Mouse (Mus musculus) left cerebral cortex, adult 18-20 months (tissue): Measurements from ENCODE around the gene Phc3. TPM values are rescaled to one million over a fixed set of nuclear protein-coding genes. Genes with fewer than 3 reads are reported as not detected.

Experiments used
- DNase-seq, 2 experiments: peaks; one replicate each; pipeline ENCODE4 v3.0.0; 2021 to 2022; ENCODE audit warnings: low spot score in 2 of 2, mixed read lengths in 1 of 2
- long read RNA-seq, 2 experiments: library from polyadenylated mRNA; stranded (forward); transcript quantifications; one replicate each; pipeline ENCODE4 v2.0.0; 2021
- total RNA-seq, 2 experiments: library from RNA; stranded (reverse); gene quantifications; 2 replicates each; pipeline ENCODE4 v1.2.3; 2021

Gene Phc3
- 10 to 100 TPM; 36.5 to 37.4 TPM for total RNA-seq
- long read RNA-seq, experiment 1, partial matches to known transcripts, result 0 of 6 reads
- long read RNA-seq, experiment 1, other reads (novel, unspliced or antisense), result 6 of 6 reads
- long read RNA-seq, experiment 2, partial matches to known transcripts, result 0 of 4 reads
- long read RNA-seq, experiment 2, other reads (novel, unspliced or antisense), result 3 of 4 reads

DNA sequence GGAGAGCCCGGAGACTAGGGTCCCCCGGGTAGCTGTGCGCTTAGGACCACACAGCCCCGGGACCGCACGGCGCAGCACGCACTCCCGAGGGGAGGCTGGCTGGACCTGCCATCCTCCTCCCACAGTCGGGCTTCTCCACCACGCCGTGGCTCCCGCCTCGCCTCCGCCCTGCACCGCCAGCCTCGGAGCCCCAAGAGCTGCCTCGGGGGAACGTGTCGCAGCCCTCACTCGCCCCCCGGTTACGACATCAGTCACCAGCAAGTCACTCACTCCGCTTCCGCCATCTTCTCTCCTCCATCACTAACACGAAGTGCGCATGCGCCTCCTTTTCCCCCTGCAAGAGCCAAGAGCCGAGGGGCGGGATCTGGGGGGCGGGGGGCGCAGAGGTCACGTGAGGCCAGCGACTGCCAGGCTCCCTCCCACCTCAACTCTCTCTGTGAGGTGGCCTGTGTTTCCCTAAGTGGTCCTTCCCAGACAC lies at the start of gene Phc3:
TSS of gene Phc3 (minus strand) at position 312 of the 478 bp plus-strand sequence.
- peak; percentile 90 to 94 for DNase-seq

GRCm38 (mm10) chr3:31017652-31018051 lies 48.4 kb upstream of the Phc3 start:
- no peak for DNase-seq

DNA sequence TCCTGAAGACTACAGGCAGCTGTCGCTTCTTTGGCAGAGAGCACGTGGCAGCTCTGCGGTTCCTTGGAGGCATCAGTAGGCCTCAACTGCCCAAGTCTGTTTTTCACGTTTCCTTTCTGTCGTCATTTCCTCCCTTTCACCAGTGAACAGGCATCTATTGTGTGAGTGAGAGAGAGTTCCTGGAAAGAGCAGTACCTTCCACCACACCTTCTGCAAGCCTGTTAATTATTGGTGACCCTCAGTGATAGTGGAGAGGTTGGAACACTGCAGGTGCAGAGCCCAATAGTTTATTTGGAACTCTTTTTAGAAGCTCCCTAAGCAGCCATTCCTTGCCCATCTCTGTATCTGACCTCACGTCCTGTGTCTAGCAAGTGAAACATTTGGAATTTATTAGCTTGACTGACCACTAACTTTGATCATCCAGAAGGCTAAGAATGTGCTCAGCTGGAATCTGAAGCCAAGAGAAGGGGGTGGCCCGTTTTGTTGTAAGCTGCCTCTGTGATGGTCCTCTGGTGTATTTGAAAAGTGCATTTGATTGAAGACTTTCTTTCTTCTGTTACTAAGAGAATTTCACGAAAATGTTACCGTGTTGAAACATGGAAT lies 47.5 kb upstream of the Phc3 start:
- DNase-seq, result no peak

- no peak for DNase-seq
Measured at GRCm38 (mm10) chr3:31015682-31016443, 46.6 kb upstream of the Phc3 start.

DNA sequence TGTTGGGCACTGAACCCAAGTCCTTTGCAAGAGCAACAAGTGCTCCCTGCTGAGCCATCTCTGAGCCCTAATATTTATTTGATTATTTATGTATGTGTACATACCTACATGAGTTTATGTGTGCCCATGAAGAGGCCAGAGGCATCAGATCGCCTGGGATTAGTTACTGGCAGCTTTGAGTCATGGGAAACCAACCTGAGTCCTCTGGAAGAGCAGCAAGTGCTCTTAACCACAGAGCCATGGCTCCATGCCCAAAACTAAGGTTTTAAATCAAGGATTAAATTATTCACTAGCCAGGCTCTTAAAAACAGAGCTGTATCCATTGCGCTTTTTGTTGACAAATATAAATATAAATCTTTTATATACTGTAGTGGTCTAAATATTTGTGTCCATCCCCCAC lies 45.2 kb upstream of the Phc3 start:
- DNase-seq, result no peak

- no peak for DNase-seq
Measured at GRCm38 (mm10) chr3:31004320-31005209, 35.4 kb upstream of the Phc3 start.

DNA sequence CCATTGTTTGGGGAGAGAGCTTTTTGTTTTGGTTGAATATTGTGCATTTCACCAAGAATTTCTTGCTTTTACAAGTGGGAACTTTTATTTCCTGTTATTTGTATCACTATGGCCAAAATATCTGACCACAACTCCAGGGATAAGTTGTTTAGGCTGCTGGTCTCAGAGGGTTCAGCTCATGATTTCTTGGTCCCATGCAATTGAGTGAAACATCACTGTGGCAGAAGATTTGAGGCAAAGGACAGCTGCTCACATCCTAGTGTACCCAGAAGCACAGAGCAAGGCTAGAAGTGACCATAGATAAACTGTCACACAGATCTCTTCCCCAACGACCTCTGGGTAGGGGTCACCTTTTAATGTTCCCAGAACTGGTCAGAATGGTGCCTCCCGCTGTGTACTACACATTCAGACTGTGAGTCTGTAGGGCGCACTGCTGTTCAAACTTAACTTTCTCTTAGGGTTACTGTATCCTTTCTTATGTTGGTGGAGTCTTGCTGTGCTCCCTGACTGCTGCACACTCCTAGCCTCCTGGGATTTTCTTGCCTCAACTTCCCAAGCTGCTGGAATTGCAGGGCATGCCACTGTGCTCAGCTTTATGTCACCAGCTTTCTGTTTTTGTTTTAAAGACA lies 31.9 kb upstream of the Phc3 start:
- DNase-seq, result no peak

- no peak for DNase-seq
Measured at GRCm38 (mm10) chr3:31000018-31000407, 30.8 kb upstream of the Phc3 start.

GRCm38 (mm10) chr3:30999401-31000017 lies 30.3 kb upstream of the Phc3 start:
- no peak for DNase-seq

DNA sequence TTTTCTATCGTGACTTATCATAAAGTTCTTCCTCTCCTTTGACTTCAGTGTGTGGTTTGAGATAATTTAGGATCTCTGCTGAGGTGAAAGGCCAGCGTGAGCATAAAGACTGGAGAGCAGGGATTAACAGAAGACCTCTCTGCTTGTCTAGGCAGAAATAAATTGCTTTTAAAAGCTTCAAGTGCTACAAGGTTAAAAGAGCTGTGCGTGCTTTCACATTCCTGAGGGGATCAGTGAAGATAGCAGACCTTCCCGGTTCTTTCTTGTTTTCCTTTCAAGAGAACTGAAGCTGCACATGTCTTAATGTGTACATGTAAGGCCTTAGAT lies 27.4 kb upstream of the Phc3 start:
- DNase-seq, result no peak

GRCm38 (mm10) chr3:30995899-30996687 lies 26.9 kb upstream of the Phc3 start:
- DNase-seq, result peak in 1 of 2 experiments; percentile 39

DNA sequence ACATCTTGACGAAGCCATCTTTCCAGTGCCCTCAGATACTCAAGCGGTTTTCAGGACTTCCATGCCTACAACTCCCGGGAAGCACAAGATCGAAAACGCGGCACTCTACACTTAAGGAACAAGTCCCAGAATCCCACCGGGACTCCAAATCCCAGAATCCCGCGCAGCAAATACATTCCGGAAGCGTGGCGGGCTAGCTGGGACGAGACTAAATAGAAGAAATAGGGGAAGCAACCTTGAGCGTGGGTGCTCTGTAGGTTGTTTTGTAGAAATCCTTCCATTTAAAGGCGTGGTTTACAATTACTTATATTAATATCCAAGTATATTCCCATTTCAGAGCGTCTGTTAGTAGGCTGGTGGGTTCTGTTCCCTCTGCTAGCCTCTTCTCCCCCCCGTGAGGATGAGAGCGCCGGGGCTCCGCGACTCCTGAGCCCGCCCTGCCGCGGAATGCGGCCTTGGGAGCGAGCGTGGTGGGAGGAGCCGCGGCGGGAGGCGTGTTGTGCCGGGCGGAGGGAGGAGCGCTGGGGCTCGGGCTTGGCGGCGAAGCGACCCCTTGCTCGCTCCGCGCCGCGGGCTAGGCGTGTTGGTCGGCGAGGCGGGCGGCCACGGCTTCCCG lies 26.2 kb upstream of the Phc3 start, which contains the start of gene Prkci:
TSS of gene Prkci (plus strand) at position 465 of the 616 bp plus-strand sequence.
- DNase-seq, result peak; percentile 84 to 93

GRCm38 (mm10) chr3:30994859-30995258 lies 25.6 kb upstream of the Phc3 start:
- no peak for DNase-seq

DNA sequence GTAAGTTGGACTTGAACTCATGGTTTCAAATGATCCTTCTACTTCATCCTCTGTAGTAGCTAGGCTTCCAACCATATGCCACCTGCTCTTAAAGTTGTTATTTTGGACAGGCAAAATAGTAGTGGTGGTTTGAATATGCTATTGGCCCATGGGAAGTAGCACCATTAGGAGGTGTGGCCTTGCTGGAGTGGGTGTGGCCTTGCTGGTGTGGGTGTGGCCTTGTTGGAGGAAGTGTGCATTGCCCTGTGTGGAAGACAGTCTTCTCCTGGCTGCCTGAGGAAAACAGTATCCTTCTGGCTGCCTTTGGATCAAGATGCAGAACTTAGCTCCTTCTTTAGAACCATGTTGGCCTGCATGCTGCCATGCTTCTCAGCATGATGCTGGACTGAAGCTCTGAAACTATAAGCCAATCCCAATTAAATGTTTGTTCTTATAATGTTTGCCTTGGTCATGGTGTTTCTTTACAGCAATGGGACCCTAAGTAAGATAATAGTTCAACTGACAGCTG lies 23.9 kb upstream of the Phc3 start:
- DNase-seq, result no peak

GRCm38 (mm10) chr3:30992161-30992560 lies 22.9 kb upstream of the Phc3 start:
- DNase-seq, result no peak

DNA sequence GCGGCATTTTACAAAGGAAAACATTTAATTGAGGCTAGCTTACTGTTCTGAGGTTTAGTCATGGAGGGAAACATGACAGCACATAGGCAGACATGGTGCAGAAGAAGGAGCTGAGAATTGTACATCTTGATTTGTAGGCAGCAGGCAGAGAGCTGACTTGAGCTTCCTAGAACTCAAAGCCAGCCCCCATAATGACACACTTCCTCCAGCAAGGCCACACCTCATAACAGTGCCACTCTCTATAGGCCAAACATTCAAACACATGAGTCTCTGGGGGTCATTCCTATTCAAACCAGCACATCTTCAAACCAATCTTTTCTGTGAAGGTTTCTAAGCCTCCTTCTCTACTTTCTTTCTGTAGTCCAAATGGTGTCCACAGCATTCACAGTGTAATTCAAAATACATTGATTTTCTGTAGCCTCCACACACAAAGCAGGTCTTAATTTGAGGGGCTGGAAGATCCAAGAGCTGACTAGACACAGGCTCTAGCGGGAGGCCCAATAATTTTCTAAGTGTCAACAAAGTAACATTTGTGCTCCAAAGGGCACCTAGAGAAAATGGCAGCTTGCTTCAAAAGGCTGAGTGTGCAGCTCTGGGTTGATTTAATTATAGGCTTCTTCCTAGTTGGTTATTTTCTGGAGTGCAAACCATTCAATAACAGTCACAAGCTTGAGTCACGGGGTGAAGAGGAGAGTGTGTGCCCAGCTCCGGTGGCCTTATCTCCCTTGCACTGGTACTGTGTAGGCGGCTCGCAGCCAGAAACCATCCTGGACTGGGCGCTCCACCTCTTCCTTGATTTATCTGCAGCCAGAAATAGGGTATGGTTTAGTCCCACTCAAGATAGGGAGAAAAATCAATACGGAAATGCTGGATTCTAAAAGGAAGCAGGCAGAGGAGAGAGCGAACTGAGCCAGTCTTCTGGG lies 18.4 kb upstream of the Phc3 start:
- no peak for DNase-seq

DNA sequence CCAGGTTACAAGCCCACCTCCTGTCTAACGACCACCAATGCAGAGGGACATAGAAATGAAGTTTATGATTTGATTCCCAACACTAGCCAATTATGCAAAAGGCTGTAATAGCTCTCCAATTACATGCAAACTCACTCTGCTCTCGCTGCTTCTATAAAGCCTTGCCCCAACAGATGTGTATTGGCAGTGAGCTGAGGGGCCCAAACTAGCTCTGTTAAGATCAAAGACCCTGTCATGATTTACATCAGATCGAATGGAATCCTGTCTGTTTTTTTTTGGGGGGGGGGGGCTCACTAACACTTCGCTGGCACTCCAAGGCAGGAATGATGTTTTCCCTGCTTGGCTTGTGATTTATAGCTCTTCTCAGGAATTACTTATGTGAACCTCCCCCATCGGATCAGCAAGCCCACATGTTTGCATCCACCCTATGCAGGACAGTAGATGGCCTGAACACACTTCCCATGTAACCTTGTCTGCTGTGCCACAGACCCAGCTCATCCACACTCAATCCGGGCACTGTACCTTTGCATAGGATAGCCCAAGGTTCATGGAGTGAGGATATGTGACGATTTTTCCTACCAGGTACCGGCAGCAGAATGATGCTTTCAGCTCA lies 13.8 kb upstream of the Phc3 start:
- no peak for DNase-seq
